Mouse (Mus musculus) hindbrain, postnatal 0 days (tissue): ENCODE results near the gene Hspg2. TPM values are rescaled to one million over a fixed set of nuclear protein-coding genes. Genes with fewer than 3 reads are reported as not detected.

Experiments
- ATAC-seq: fragments of 200-750 bp; cut with Nextera tagmentation; 2 replicates; pipeline ENCODE4 v1.8.0; 2017; ENCODE audit warnings: mild to moderate bottlenecking, moderate TSS enrichment, moderate library complexity
- DNase-seq: peaks from one replicate; pipeline ENCODE4 v3.0.0-alpha.2; 2015; ENCODE audit warnings: low spot score
- H3K27ac ChIP-seq: fragments of 300-500 bp; sonication (generic); 2 replicates; pipeline ENCODE4 v1.5.1; 2014; ENCODE audit warnings: mild to moderate bottlenecking
- H3K27me3 ChIP-seq: fragments of 300-500 bp; sonication (generic); 2 replicates; pipeline ENCODE4 v1.6.1; 2014; ENCODE audit warnings: low read length, mixed read lengths; ENCODE audit not compliant: insufficient read depth
- H3K36me3 ChIP-seq: fragments of 300-500 bp; sonication (generic); 2 replicates; pipeline ENCODE4 v1.6.1; 2014; ENCODE audit warnings: low read length, mixed read lengths; ENCODE audit not compliant: insufficient read depth
- H3K4me1 ChIP-seq: fragments of 300-500 bp; sonication (generic); 2 replicates; pipeline ENCODE4 v1.6.1; 2014; ENCODE audit warnings: antibody characterized with exemption, low read length, mixed read lengths; ENCODE audit not compliant: insufficient read depth
- H3K4me2 ChIP-seq: fragments of 300-500 bp; sonication (generic); 2 replicates; pipeline ENCODE4 v1.6.1; 2014; ENCODE audit warnings: low read depth, mild to moderate bottlenecking, low read length, moderate library complexity, mixed read lengths
- H3K4me3 ChIP-seq: fragments of 300-500 bp; sonication (generic); 2 replicates; pipeline ENCODE4 v1.5.1; 2014; ENCODE audit warnings: low read length
- H3K9ac ChIP-seq: fragments of 300-500 bp; sonication (generic); replicated peaks from 2 replicates; pipeline ENCODE4 v1.6.1; 2014; ENCODE audit warnings: mild to moderate bottlenecking, low read length, moderate library complexity, mixed read lengths
- H3K9me3 ChIP-seq: fragments of 300-500 bp; sonication (generic); 2 replicates; pipeline ENCODE4 v1.6.1; 2016; ENCODE audit warnings: low read length, mixed read lengths
- CTCF ChIP-seq: IDR thresholded peaks from 2 replicates; pipeline ENCODE4 v1.5.1; 2016; ENCODE audit warnings: antibody characterized with exemption, control low read depth, low read depth
- WGBS: fragments of 180-500 bp; shearing (Covaris S2); extraction: QIAGEN DNeasy Blood & Tissue Kit; methylation state at CpG from one replicate; pipeline ENCODE4 v1.1.7; 2014; 5-methylcytosine and 5-hydroxymethylcytosine counted together
- polyA plus RNA-seq: library from polyadenylated mRNA; unstranded; fragments of >200 nt; fragmentation: Nextera tagmentation; extraction: Ambion mirVana; gene quantifications from 2 replicates; pipeline ENCODE4 v1.2.1, GENCODE M21; 2015
- total RNA-seq: library from RNA; depleted of rRNA; stranded (reverse); fragments of >200 nt; gene quantifications from 2 replicates; pipeline ENCODE4 v1.2.3, GENCODE M21; 2014

Gene Hspg2
- total and polyA plus RNA-seq, 2 experiments from 2014 or later, result 3.7 to 37.8 TPM

- no peaks in the 10 kb centered on the region for H3K9me3 ChIP-seq
- no peak for TF ChIP-seq CTCF
- H3K4me2 ChIP-seq, result no peak overlapping the region
- no peak overlapping the region for H3K9ac ChIP-seq
- no peaks in the 10 kb centered on the region for H3K4me1 ChIP-seq
- no peak overlapping the region for H3K4me3 ChIP-seq
- ATAC-seq, result no peak
- no peak for DNase-seq
- WGBS, result 89% methylated on average over 6 of the region's 6 CpGs
- no peaks in the 10 kb centered on the region for H3K27me3 ChIP-seq
- H3K27ac ChIP-seq, result no peak overlapping the region
- H3K36me3 ChIP-seq, result no peaks in the 10 kb centered on the region
These were observed 16.4 kb upstream of the Hspg2 start for GRCm38 (mm10) chr4:137452190-137452589.

- H3K27ac ChIP-seq, result no peak within 1 kb of the TSS
- TF ChIP-seq CTCF, result no peak
These were observed 15.3 kb upstream of the Hspg2 start, which contains the start of gene 1700013G24Rik for GRCm38 (mm10) chr4:137453234-137453767. Gene 1700013G24Rik (plus strand): TSS chr4:137453284.

GRCm38 (mm10) chr4:137454582-137454981 lies 14.0 kb upstream of the Hspg2 start:
- Histone ChIP-seq H3K9me3 (no peaks in the 10 kb centered on the region), H3K36me3 (no peaks in the 10 kb centered on the region), H3K9ac (no peak overlapping the region), H3K4me3 (no peak overlapping the region), H3K4me1 (no peaks in the 10 kb centered on the region), H3K4me2 (no peak overlapping the region), H3K27ac (no peak overlapping the region), H3K27me3 (no peaks in the 10 kb centered on the region)
- whole genome bisulfite sequencing, result 91% methylated on average over 14 of the region's 14 CpGs
- ATAC-seq (no peak), DNase-seq (no peak)
- no peak for TF ChIP-seq CTCF

More at GRCm38 (mm10) chr4:137453234-137453767, 15.3 kb upstream of the Hspg2 start, which contains the start of gene 1700013G24Rik:
- WGBS, result 84% methylated on average over 8 of the region's 8 CpGs
- no peak for DNase-seq
- Histone ChIP-seq H3K27me3 (no peaks in the 10 kb centered on the region), H3K4me3 (no peak within 1 kb of the TSS), H3K9me3 (no peaks in the 10 kb centered on the region), H3K36me3 (no peaks in the 10 kb centered on the region), H3K4me1 (no peaks in the 10 kb centered on the region), H3K9ac (no peak within 1 kb of the TSS), H3K4me2 (no peak within 1 kb of the TSS)
- no peak for ATAC-seq

- H3K4me3 ChIP-seq, result no peak overlapping the region
- H3K4me1 ChIP-seq, result no peaks in the 10 kb centered on the region
- 80% methylated on average over 12 of the region's 12 CpGs for WGBS
- DNase-seq (no peak), ATAC-seq (no peak)
- H3K27me3 ChIP-seq, result no peaks in the 10 kb centered on the region
- no peaks in the 10 kb centered on the region for H3K36me3 ChIP-seq
- no peaks in the 10 kb centered on the region for H3K9me3 ChIP-seq
- H3K27ac ChIP-seq, result no peak overlapping the region
- no peak overlapping the region for H3K4me2 ChIP-seq
- no peak overlapping the region for H3K9ac ChIP-seq
- TF ChIP-seq CTCF, result no peak
These were observed 12.0 kb upstream of the Hspg2 start for GRCm38 (mm10) chr4:137456581-137456980.

- H3K4me1 ChIP-seq, result no peaks in the 10 kb centered on the region
- H3K9ac ChIP-seq, result no peak overlapping the region
- DNase-seq (no peak), ATAC-seq (no peak)
- 64% methylated on average over 4 of the region's 4 CpGs for WGBS
- no peak for TF ChIP-seq CTCF
- no peaks in the 10 kb centered on the region for H3K36me3 ChIP-seq
- no peaks in the 10 kb centered on the region for H3K27me3 ChIP-seq
- no peak overlapping the region for H3K27ac ChIP-seq
- H3K9me3 ChIP-seq, result no peaks in the 10 kb centered on the region
- no peak overlapping the region for H3K4me3 ChIP-seq
- no peak overlapping the region for H3K4me2 ChIP-seq
These were observed 11.3 kb upstream of the Hspg2 start for GRCm38 (mm10) chr4:137457292-137457691.

GRCm38 (mm10) chr4:137458310-137458709 lies 10.3 kb upstream of the Hspg2 start:
- WGBS, result 78% methylated on average over 9 of the region's 9 CpGs
- H3K4me1 ChIP-seq, result no peaks in the 10 kb centered on the region
- no peaks in the 10 kb centered on the region for H3K36me3 ChIP-seq
- no peak overlapping the region for H3K4me2 ChIP-seq
- no peak overlapping the region for H3K27ac ChIP-seq
- DNase-seq, result no peak
- ATAC-seq, result no peak
- H3K27me3 ChIP-seq, result no peaks in the 10 kb centered on the region
- no peak for TF ChIP-seq CTCF
- no peak overlapping the region for H3K4me3 ChIP-seq
- H3K9ac ChIP-seq, result no peak overlapping the region
- H3K9me3 ChIP-seq, result no peaks in the 10 kb centered on the region

GRCm38 (mm10) chr4:137458861-137459260 lies 9.7 kb upstream of the Hspg2 start:
- DNase-seq (no peak), ATAC-seq (no peak)
- H3K9ac ChIP-seq, result no peak overlapping the region
- no peak overlapping the region for H3K4me2 ChIP-seq
- H3K4me3 ChIP-seq, result no peak overlapping the region
- TF ChIP-seq CTCF, result no peak
- whole genome bisulfite sequencing, result 68% methylated on average over 5 of the region's 5 CpGs
- no peaks in the 10 kb centered on the region for H3K9me3 ChIP-seq
- H3K36me3 ChIP-seq, result no peaks in the 10 kb centered on the region
- no peak overlapping the region for H3K27ac ChIP-seq
- H3K4me1 ChIP-seq, result no peaks in the 10 kb centered on the region
- H3K27me3 ChIP-seq, result no peaks in the 10 kb centered on the region
